Mouse (Mus musculus) intestine, postnatal 0 days (tissue): Measurements from ENCODE around the gene Ncor2. TPM values are rescaled to one million over a fixed set of nuclear protein-coding genes. Genes with fewer than 3 reads are reported as not detected.

Experiments
- ATAC-seq: fragments of 200-750 bp; cut with Nextera tagmentation; 2 replicates; pipeline ENCODE4 v1.8.0; 2017; ENCODE audit warnings: mild to moderate bottlenecking, moderate TSS enrichment, moderate library complexity
- H3K27ac ChIP-seq: fragments of 300-500 bp; sonication (generic); 2 replicates; pipeline ENCODE4 v1.5.1; 2014; ENCODE audit warnings: mild to moderate bottlenecking, low read depth, low read length, moderate library complexity
- H3K27me3 ChIP-seq: fragments of 300-500 bp; sonication (generic); replicated peaks from 2 replicates; pipeline ENCODE4 v1.6.1; 2014; ENCODE audit warnings: low read length, mixed read lengths; ENCODE audit not compliant: control insufficient read depth, insufficient read depth
- H3K36me3 ChIP-seq: fragments of 300-500 bp; sonication (generic); 2 replicates; pipeline ENCODE4 v1.6.1; 2014; ENCODE audit warnings: mild to moderate bottlenecking, moderate library complexity; ENCODE audit not compliant: control insufficient read depth, insufficient read depth
- H3K4me1 ChIP-seq: fragments of 300-500 bp; sonication (generic); replicated peaks from 2 replicates; pipeline ENCODE4 v1.6.1; 2014; ENCODE audit warnings: antibody characterized with exemption, low read length, mixed read lengths; ENCODE audit not compliant: control insufficient read depth, insufficient read depth
- H3K4me2 ChIP-seq: fragments of 300-500 bp; sonication (generic); replicated peaks from 2 replicates; pipeline ENCODE4 v1.6.1; 2014; ENCODE audit warnings: low read depth, mild to moderate bottlenecking, moderate library complexity
- H3K4me3 ChIP-seq: fragments of 300-500 bp; sonication (generic); 2 replicates; pipeline ENCODE4 v1.5.1; 2014; ENCODE audit warnings: low read depth, low read length
- H3K9ac ChIP-seq: fragments of 300-500 bp; sonication (generic); 2 replicates; pipeline ENCODE4 v1.6.1; 2014; ENCODE audit warnings: mild to moderate bottlenecking, low read depth, low read length
- H3K9me3 ChIP-seq: fragments of 300-500 bp; sonication (generic); 2 replicates; pipeline ENCODE4 v1.6.1; 2016; ENCODE audit warnings: mixed run types; ENCODE audit not compliant: control insufficient read depth
- CTCF ChIP-seq: sonication (generic); IDR thresholded peaks from 2 replicates; pipeline ENCODE4 v1.5.1; 2016; ENCODE audit warnings: low read depth, mild to moderate bottlenecking, control low read depth, antibody characterized with exemption, moderate library complexity
- WGBS: fragments of 180-500 bp; shearing (Covaris S2); extraction: QIAGEN DNeasy Blood & Tissue Kit; methylation state at CpG from one replicate; pipeline ENCODE4 v1.1.7; 2014; 5-methylcytosine and 5-hydroxymethylcytosine counted together
- polyA plus RNA-seq: library from polyadenylated mRNA; unstranded; fragments of >200 nt; fragmentation: Nextera tagmentation; extraction: Ambion mirVana; gene quantifications from 2 replicates; pipeline ENCODE4 v1.2.1, GENCODE M21; 2015

The Ncor2 gene
- polyA plus RNA-seq, 1 experiment from 2014 or later: 7.1 TPM

GRCm38 (mm10) chr5:125141525-125141880 lies 37.5 kb downstream of the Ncor2 start:
- no peak overlapping the region for H3K9ac ChIP-seq
- H3K36me3 ChIP-seq: no peaks in the 10 kb centered on the region
- peak overlapping the region; percentile 67 for H3K4me2 ChIP-seq
- WGBS: 10% methylated on average over 7 of the region's 7 CpGs
- TF ChIP-seq CTCF: no peak
- H3K4me3 ChIP-seq: no peak overlapping the region
- no peaks in the 10 kb centered on the region for H3K27me3 ChIP-seq
- H3K27ac ChIP-seq: peak overlapping the region; percentile 83
- ATAC-seq: peak; percentile 68
- H3K9me3 ChIP-seq: no peaks in the 10 kb centered on the region
- peaks cover 18% of the 10 kb centered on the region; the same call in 1 of the 2 replicates for H3K4me1 ChIP-seq

DNA sequence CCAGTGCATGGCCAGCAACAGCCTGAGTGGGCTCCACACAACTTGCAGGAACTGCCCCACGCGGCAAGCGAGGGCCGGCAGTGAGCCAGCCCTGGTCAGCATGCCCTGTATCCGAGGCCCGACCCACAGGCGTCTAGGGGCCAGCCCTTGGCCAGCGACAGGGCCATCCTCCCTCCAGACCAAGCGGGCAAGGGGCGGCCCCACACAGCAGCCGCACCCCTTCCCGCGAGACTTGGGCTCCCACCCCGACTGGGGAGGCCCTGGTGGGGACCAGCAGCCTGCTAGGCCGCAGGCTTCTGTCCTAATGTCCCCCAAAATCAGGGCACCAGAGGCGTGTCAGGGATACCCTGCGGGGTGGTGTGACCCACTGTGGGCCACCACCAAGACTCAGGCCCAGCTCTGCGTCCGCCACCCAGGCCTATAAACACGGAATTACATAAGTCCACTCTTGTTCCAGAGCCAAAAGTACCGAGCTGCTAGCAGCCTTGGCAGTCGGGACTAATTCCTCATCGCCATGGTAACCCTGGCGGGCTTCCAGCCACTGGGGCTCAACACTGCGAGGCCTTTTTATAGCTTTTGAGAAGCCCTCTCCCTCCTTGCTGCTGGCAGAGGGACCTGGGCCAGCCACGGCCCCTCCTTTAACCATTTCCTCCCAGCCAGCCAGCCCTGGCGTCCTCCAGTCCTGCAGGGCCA lies 38.0 kb downstream of the Ncor2 start:
- H3K9ac ChIP-seq: peak overlapping the region; percentile 59
- peaks cover 18% of the 10 kb centered on the region; the same call in 1 of the 2 replicates for H3K4me1 ChIP-seq
- H3K36me3 ChIP-seq: no peaks in the 10 kb centered on the region
- no peak for TF ChIP-seq CTCF
- H3K4me2 ChIP-seq: peak overlapping the region; percentile 67
- 8% methylated on average over 24 of the region's 27 CpGs for WGBS
- H3K9me3 ChIP-seq: no peaks in the 10 kb centered on the region
- peak overlapping the region; percentile 83 for H3K27ac ChIP-seq
- no peaks in the 10 kb centered on the region for H3K27me3 ChIP-seq
- peak; percentile 84 for ATAC-seq
- peak overlapping the region; percentile 32 for H3K4me3 ChIP-seq

- 32% methylated on average over 19 of the region's 19 CpGs for WGBS
- TF ChIP-seq CTCF: no peak
- H3K4me2 ChIP-seq: peak overlapping the region; percentile 67
- H3K9me3 ChIP-seq: no peaks in the 10 kb centered on the region
- peak overlapping the region; percentile 83 for H3K27ac ChIP-seq
- peak overlapping the region; percentile 59 for H3K9ac ChIP-seq
- H3K36me3 ChIP-seq: no peaks in the 10 kb centered on the region
- H3K4me1 ChIP-seq: peaks cover 18% of the 10 kb centered on the region; the same call in 1 of the 2 replicates
- H3K4me3 ChIP-seq: peak overlapping the region; percentile 32
- H3K27me3 ChIP-seq: no peaks in the 10 kb centered on the region
- ATAC-seq: peak; percentile 9; the same call in 1 of the 2 replicates
These were observed 38.8 kb downstream of the Ncor2 start for GRCm38 (mm10) chr5:125140151-125140699.

GRCm38 (mm10) chr5:125139669-125140068 lies 39.4 kb downstream of the Ncor2 start:
- Histone ChIP-seq H3K4me3 (no peak overlapping the region), H3K27ac (no peak overlapping the region), H3K9me3 (no peaks in the 10 kb centered on the region), H3K36me3 (no peaks in the 10 kb centered on the region), H3K4me2 (peak overlapping the region; percentile 67), H3K4me1 (peaks cover 18% of the 10 kb centered on the region; the same call in 1 of the 2 replicates), H3K27me3 (no peaks in the 10 kb centered on the region), H3K9ac (no peak overlapping the region)
- no peak for TF ChIP-seq CTCF
- ATAC-seq: no peak
- WGBS: 79% methylated on average over 5 of the region's 5 CpGs

GRCm38 (mm10) chr5:125138841-125139430 lies 40.1 kb downstream of the Ncor2 start:
- Histone ChIP-seq H3K9me3 (no peaks in the 10 kb centered on the region), H3K27ac (no peak overlapping the region), H3K27me3 (no peaks in the 10 kb centered on the region), H3K9ac (no peak overlapping the region), H3K4me1 (peaks cover 22% of the 10 kb centered on the region; the same call in 1 of the 2 replicates), H3K4me2 (no peak overlapping the region), H3K4me3 (no peak overlapping the region), H3K36me3 (no peaks in the 10 kb centered on the region)
- ATAC-seq: no peak
- TF ChIP-seq CTCF: no peak
- 88% methylated on average over 13 of the region's 13 CpGs for WGBS

GRCm38 (mm10) chr5:125137672-125138285 lies 41.2 kb downstream of the Ncor2 start:
- no peak for ATAC-seq
- Histone ChIP-seq H3K4me3 (no peak overlapping the region), H3K9ac (no peak overlapping the region), H3K9me3 (no peaks in the 10 kb centered on the region), H3K36me3 (no peaks in the 10 kb centered on the region), H3K4me1 (peaks cover 22% of the 10 kb centered on the region; the same call in 1 of the 2 replicates), H3K4me2 (no peak overlapping the region), H3K27ac (no peak overlapping the region), H3K27me3 (no peaks in the 10 kb centered on the region)
- WGBS: 91% methylated on average over 18 of the region's 18 CpGs
- no peak for TF ChIP-seq CTCF
